Mouse (Mus musculus): ENCODE measurements around the gene Gtf2h3. TPM values are rescaled to one million over a fixed set of nuclear protein-coding genes. Genes with fewer than 3 reads are reported as not detected.

Gtf2h3 gene
- polyA plus RNA-seq, 1 experiment = 34.0 TPM

DNA sequence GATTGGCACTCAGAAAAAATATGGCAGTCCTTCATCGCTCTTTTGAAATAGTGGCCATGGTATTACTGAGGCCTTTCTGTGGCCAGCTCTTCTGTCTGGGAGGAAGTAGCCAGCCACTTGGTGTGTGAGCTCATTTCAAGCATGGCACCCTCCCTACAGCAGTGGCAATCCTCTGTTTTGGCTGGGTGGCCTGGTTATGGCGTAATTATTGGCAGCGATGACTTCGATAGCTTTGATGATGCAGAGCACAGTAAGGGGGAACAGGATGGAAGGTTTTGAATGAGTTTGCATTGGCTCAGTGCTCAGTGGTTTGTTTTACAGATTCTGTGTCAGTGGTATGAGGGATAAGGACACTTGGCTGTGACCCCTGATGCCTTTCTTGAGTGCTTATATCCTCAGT is 57.8 kb downstream of the Gtf2h3 start:
- Histone ChIP-seq H3K27me3 (ENCODE audit: control insufficient read depth, insufficient read depth, insufficient read length) (no peaks in the 10 kb centered on the region), H3K79me2 (ENCODE audit: control insufficient read depth, insufficient read depth) (peaks cover 10% of the 10 kb centered on the region), H3ac (ENCODE audit: control insufficient read depth, insufficient read length, low read depth) (no peak overlapping the region), H3K4me3 (ENCODE audit: insufficient read depth, poor library complexity, severe bottlenecking) (no peak overlapping the region), H3K36me3 (ENCODE audit: control insufficient read depth, insufficient read depth) (peaks cover 48% of the 10 kb centered on the region), H3K79me3 (ENCODE audit: low read depth) (peaks cover 1% of the 10 kb centered on the region)
- TF ChIP-seq CEBPB (IDR thresholded peaks at IDR 0.05; ENCODE audit: low read depth) (no peak), MYOD1 (IDR thresholded peaks at IDR 0.05; ENCODE audit: control insufficient read depth, insufficient read length, low read depth) (no peak), CTCF (IDR thresholded peaks at IDR 0.05; ENCODE audit: control insufficient read depth, insufficient read depth, insufficient read length) (no peak), MYOG (IDR thresholded peaks at IDR 0.05; ENCODE audit: control insufficient read depth, extremely low read depth, insufficient read length) (no peak), FOSL1 (IDR thresholded peaks at IDR 0.05; ENCODE audit: insufficient read depth, low read length, poor library complexity, severe bottlenecking) (no peak), USF1 (IDR thresholded peaks at IDR 0.05; ENCODE audit: low read depth) (no peak), MAX (IDR thresholded peaks at IDR 0.05) (no peak)

- H3K79me2 ChIP-seq (ENCODE audit: control insufficient read depth, insufficient read depth) = peaks cover 7% of the 10 kb centered on the region
- H3K36me3 ChIP-seq (ENCODE audit: control insufficient read depth, insufficient read depth) = peaks cover 53% of the 10 kb centered on the region
- H3K79me3 ChIP-seq (ENCODE audit: low read depth) = peaks cover 1% of the 10 kb centered on the region
- no peaks in the 10 kb centered on the region for H3K27me3 ChIP-seq (ENCODE audit: control insufficient read depth, insufficient read depth, insufficient read length)
- H3ac ChIP-seq (ENCODE audit: control insufficient read depth, insufficient read length, low read depth) = no peak overlapping the region
- TF ChIP-seq CTCF (IDR thresholded peaks at IDR 0.05; ENCODE audit: control insufficient read depth, insufficient read depth, insufficient read length) = no peak
- TF ChIP-seq MYOD1 (IDR thresholded peaks at IDR 0.05; ENCODE audit: control insufficient read depth, insufficient read length, low read depth) = peak; percentile 93
- no peak overlapping the region for H3K4me3 ChIP-seq (ENCODE audit: insufficient read depth, poor library complexity, severe bottlenecking)
These were observed 58.4 kb downstream of the Gtf2h3 start for GRCm38 (mm10) chr5:124637300-124637699.

GRCm38 (mm10) chr5:124637836-124638235 is 58.9 kb downstream of the Gtf2h3 start:
- Histone ChIP-seq H3ac (ENCODE audit: control insufficient read depth, insufficient read length, low read depth) (no peak overlapping the region), H3K36me3 (ENCODE audit: control insufficient read depth, insufficient read depth) (peaks cover 59% of the 10 kb centered on the region), H3K27me3 (ENCODE audit: control insufficient read depth, insufficient read depth, insufficient read length) (no peaks in the 10 kb centered on the region), H3K4me3 (ENCODE audit: insufficient read depth, poor library complexity, severe bottlenecking) (no peak overlapping the region), H3K79me3 (ENCODE audit: low read depth) (peaks cover 1% of the 10 kb centered on the region), H3K79me2 (ENCODE audit: control insufficient read depth, insufficient read depth) (peaks cover 7% of the 10 kb centered on the region)
- TF ChIP-seq MYOD1 (IDR thresholded peaks at IDR 0.05; ENCODE audit: control insufficient read depth, insufficient read length, low read depth) (no peak), MAX (IDR thresholded peaks at IDR 0.05) (no peak), USF1 (IDR thresholded peaks at IDR 0.05; ENCODE audit: low read depth) (no peak), FOSL1 (IDR thresholded peaks at IDR 0.05; ENCODE audit: insufficient read depth, low read length, poor library complexity, severe bottlenecking) (no peak), CEBPB (IDR thresholded peaks at IDR 0.05; ENCODE audit: low read depth) (no peak), CTCF (IDR thresholded peaks at IDR 0.05; ENCODE audit: control insufficient read depth, insufficient read depth, insufficient read length) (no peak), MYOG (IDR thresholded peaks at IDR 0.05; ENCODE audit: control insufficient read depth, extremely low read depth, insufficient read length) (no peak)

Other genes with a start within 250 kb of the Gtf2h3 start
- 321 TPM for gene Cdk2ap1, start 216.1 kb upstream of the Gtf2h3 start, polyA plus RNA-seq (2012; fragmentation: generic; extraction: Trizol)
- 13.0 TPM for gene Sbno1, start 153.1 kb upstream of the Gtf2h3 start, polyA plus RNA-seq (2012; fragmentation: generic; extraction: Trizol)
- 91.5 TPM for gene Kmt5a, start 139.2 kb upstream of the Gtf2h3 start, polyA plus RNA-seq (2012; fragmentation: generic; extraction: Trizol)
- 22.8 TPM for gene Rilpl2, start 100.8 kb upstream of the Gtf2h3 start, polyA plus RNA-seq (2012; fragmentation: generic; extraction: Trizol)
- 23.8 TPM for gene Snrnp35, start 96.0 kb upstream of the Gtf2h3 start, polyA plus RNA-seq (2012; fragmentation: generic; extraction: Trizol)
- gene Rilpl1, start 47.7 kb upstream of the Gtf2h3 start, polyA plus RNA-seq (2012; fragmentation: generic; extraction: Trizol) = 15.2 TPM
- 187 TPM for gene Tmed2, start 38.4 kb upstream of the Gtf2h3 start, polyA plus RNA-seq (2012; fragmentation: generic; extraction: Trizol)
- gene Ddx55, start 26.3 kb upstream of the Gtf2h3 start, polyA plus RNA-seq (2012; fragmentation: generic; extraction: Trizol) = 6.9 TPM
- 43.0 TPM for gene Eif2b1, start within 50 bp of the Gtf2h3 start, polyA plus RNA-seq (2012; fragmentation: generic; extraction: Trizol)
- gene Atp6v0a2, start 49.4 kb downstream of the Gtf2h3 start, polyA plus RNA-seq (2012; fragmentation: generic; extraction: Trizol) = 22.8 TPM
- 0.04 TPM for gene Dnah10, start 145.9 kb downstream of the Gtf2h3 start, polyA plus RNA-seq (2012; fragmentation: generic; extraction: Trizol)